Mouse (Mus musculus) right cerebral cortex, postnatal 25 days (tissue): ENCODE measurements at regions not wholly inside any gene's neighbourhood (a gene's known extent, or its start where the extent isn't known, plus 50 kb on each side); places are given as distances from the start of the nearest gene placed in this dataset.

Source experiments
- DNase-seq: peaks from one replicate; pipeline ENCODE4 v3.0.0; 2022

GRCm38 (mm10) chr11:64663166-64663565 is 226.7 kb upstream of the F930015N05Rik start:
- no peak for DNase-seq

DNA sequence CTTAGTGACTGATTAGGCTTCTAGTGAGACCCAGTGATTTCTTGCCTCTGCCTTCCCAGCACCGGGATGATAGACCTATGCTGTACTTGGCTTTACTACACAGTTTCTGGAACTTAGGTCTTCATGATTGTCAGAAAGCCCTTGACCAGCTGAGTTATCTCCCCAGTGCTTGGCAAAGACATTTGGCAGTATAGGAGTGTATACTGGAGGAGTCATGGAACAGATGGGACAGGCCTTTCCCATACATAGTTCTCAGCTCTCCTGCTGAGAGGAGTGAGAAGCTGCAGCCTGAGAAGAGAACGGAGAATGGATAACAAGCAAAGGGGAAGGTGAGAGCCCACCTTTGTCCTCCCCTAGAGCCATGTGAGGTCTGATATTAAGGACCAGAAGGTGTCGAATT is 230.6 kb upstream of the F930015N05Rik start:
- DNase-seq: no peak

DNA sequence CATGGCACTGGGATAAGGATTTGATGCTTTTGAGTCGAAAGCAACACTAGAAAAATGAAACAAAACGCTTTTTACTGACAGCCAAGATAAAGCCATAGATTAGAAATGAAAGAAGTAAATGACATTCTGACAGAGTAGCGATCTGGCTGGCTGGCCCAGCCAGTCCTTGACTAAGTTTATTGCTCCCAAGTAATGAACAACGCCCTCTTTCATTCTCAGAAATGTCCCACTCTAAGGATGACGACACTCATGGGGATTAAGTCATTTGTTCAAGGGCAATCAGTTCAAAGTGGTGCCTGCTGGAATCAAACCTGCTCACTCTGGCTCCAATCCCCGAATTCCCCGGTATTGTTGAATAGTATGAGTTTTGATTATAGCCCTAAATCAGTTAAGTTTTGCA is 231.1 kb upstream of the F930015N05Rik start:
- DNase-seq: no peak

DNA sequence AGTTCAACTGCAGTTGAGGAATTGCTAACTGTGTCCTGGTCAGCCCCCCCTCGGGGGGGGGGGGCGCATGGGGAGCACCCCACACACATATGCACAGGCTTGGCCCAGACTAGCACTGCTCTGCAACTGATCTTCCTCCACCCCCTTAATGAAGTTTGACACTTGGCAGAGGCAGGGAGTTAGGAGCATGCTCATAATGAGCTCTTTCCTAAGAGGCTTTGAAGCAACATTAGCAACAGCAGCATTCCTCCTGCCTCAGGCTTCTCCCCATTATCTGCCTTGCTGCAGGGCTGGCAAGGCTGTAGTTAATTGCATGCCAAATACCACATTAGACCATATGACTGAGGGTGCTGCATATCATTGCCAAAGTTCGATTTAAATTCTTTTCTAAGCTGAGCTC is 235.4 kb upstream of the F930015N05Rik start:
- no peak for DNase-seq

DNA sequence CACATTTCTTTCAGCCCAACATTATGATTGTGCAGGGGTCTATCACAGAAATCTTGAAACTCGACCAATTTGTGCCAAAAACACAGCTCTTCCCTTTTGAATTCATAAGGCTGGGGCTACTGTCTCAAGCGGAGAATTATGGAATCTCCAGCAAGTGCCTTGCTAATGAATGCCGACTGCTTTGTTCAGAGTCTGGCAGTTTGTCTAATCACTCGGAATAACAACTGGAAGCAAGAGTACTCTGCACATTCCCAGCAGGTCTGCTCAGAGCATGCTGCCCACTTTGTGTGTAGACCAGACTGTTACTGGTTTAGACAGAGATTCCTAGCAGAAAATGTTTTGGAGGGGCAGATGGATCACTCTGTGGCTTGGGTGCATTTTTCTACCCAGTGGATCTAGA is 237.1 kb upstream of the F930015N05Rik start:
- DNase-seq: no peak

DNA sequence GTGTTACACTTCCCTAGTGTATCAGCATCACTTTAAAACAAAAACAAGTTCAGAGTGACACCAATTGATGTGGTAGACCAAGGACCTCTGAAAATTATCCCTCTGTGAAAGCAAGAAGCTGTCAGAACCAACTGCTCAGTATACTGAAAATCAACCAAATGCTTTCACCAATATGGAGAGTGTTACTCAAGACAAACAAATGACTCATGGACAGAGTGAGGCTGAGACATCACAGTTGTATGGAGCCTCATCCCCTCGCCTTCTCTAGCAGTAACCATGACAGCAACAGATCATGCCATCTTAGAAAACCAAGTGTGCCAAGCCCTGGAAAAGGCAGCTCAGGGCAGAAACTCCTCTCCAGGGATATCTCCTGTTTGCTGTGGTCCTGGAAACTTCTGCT is 267.3 kb upstream of the F930015N05Rik start:
- DNase-seq: no peak

DNA sequence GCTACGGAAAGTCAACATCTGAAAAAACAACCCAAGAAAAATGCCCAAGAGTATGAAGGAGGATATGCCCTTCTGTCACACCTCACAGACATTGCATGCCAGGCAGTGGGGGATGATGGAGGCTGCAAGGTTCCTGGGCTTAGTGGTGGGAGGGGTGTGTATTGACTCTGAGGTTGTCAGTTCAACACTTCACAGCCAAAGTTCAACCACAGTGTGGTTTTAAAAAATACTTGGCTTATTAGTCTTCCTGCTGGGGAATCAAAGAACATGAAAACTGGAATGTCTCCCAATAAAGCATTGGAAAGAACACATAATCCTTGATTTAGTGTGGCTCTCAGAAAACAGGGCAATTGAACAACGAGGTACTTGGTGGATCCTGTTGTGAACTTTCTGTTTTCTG is 267.0 kb upstream of the Elac2 start:
- DNase-seq: no peak

GRCm38 (mm10) chr11:64715182-64715581 is 263.7 kb upstream of the Elac2 start:
- DNase-seq: no peak

GRCm38 (mm10) chr11:64718316-64719085 is 260.3 kb upstream of the Elac2 start:
- DNase-seq: peak; percentile 75

- DNase-seq: no peak
These were observed 252.6 kb upstream of the Elac2 start for GRCm38 (mm10) chr11:64726249-64726648.

GRCm38 (mm10) chr11:64727841-64728421 is 250.9 kb upstream of the Elac2 start:
- no peak for DNase-seq

DNA sequence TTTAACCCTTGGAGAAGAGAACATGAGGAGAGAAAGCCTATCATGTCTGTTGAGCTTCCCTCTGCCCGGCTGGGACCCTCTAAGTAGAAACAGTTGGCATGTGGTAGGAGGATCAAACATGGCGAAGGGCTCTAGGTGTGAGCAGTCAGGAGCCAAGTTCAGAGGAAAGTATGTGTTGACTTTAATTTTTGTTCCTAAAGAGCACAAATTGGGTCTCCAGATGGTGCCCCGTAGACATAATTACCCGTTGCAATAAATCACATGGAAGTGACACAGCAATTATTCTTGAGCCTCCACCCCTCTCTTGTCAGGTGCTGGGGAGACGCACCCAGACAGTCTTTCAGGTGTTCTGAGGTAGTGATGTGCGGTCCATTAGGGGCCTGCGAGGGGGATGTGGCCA is 239.9 kb upstream of the Elac2 start:
- no peak for DNase-seq

- DNase-seq: no peak
These were observed 235.1 kb upstream of the Elac2 start for GRCm38 (mm10) chr11:64743753-64744152.

GRCm38 (mm10) chr11:64746146-64746545 is 232.7 kb upstream of the Elac2 start:
- no peak for DNase-seq

- DNase-seq: no peak
These were observed 228.9 kb upstream of the Elac2 start for GRCm38 (mm10) chr11:64749976-64750375.

DNA sequence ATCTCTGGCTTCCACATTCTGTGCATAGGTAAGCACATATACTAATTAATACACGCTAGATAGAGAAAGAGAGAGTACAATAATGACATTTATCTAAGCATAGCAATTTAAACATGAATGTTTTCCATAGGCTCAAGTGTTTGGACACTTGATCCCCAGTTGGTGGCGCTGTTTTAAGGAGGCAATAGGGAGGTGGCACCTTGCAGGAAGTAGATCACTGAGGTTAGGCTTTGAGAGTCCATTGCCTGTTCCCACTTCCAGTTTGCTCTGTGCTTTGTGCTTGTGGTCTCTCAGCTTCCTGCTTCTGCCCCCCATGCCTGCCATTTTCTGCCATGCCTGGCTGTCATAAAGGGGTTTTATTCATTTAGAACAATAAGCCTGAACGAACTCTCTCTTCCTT is 226.5 kb upstream of the Elac2 start:
- DNase-seq: no peak

GRCm38 (mm10) chr11:64752816-64753215 is 226.0 kb upstream of the Elac2 start:
- DNase-seq: peak; percentile 7

GRCm38 (mm10) chr11:64754076-64754475 is 224.8 kb upstream of the Elac2 start:
- DNase-seq: no peak

DNA sequence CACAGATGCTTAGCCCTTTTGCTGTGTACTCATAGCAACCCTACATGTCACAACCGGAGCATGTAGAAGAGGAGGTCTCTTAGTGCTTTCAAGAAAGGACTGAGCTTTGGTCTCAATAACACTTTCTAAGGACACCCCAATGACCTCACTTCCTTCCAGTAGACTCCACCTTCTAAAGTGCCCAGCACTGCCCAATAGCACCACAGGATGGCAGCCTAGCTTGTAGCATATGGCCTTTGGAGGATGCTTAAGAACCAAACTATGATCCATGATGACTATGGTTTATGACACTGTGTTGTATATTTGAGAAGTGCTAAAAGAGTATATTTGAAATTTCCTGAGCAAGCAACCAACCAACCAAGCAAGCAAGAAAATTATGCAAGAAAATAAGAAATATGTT is 223.3 kb upstream of the Elac2 start:
- no peak for DNase-seq

DNA sequence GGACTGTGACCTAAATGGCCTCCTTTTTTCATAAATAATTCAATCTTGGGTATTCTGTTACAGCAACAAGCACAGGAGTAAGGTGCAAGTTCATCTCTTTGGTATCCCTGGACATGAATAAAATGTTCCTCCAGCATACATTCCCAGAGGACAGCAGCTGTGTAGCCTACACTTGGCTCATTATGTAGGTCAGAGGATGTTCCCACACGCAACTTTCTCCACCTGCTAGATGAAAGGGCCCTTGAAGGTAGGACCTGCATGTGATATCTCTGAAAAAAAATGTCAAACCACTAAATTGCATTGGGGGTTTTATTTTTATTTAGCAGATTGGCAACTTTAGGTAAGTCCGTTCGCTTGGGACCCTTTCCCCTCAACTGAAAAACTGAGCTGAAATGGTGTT is 218.2 kb upstream of the Elac2 start:
- DNase-seq: no peak

DNA sequence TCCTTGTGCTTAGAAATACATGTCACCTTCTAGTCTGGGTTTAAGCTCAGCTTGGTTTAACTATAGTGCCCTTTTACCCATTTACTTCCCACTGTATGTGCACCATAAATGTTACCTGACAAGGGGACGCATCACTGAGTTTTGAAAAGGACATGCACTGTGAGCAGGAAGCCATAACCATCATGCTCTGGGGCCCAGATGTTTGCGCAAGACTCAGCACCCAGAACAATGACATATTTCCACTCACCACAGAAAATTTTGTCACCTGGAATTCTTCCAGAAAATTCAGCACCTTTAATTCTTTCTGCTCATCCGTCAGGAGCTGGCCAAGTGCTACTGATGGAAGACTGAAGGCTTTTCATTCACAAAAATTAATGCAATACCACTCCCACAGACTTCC is 216.1 kb upstream of the Elac2 start:
- DNase-seq: no peak

DNA sequence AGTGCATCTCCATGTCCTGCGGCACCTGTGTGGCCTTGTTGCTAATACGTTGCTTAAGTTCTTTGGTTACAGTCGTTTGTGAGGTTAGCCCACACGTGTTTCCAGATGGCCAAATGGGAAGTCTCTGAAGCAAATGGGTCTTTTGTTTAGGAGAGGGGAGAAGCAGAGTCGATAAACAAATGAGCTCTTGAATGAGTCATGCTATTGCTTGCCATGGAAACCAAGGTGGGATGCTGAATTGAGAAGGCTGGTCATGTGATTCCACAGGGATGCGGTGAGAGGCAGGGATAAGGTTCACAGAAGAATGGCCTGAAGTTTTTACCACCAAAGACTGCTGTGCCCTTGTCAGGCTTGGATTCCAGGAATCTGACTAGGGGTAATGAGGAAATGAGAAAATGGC is 214.8 kb upstream of the Elac2 start:
- DNase-seq: no peak

DNA sequence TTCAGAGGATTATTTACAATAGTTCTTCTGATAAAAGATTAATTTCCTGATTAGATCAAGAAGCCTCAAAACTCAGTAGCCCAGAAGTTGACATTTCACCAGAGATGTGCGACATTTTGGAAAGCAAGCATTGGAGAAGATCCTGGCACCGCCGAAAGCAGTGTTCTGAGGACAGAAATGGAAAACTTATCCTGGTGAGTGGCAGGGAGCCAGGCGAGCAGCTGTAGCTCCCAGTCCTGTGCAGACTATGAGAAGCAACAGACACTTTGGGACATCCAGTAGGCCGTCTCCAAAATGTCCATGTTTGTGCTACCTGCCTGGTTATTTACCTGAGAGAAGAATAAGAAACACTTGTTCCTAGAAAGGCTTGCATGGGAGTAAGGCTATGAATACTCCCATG is 202.1 kb upstream of the Elac2 start:
- DNase-seq: peak; percentile 23

GRCm38 (mm10) chr11:64800246-64801121 is 178.4 kb upstream of the Elac2 start:
- no peak for DNase-seq
